Mouse (Mus musculus) G1E (cell line): ENCODE measurements around the gene Zfp11. TPM values are rescaled to one million over a fixed set of nuclear protein-coding genes. Genes with fewer than 3 reads are reported as not detected.
"Not testable (repeated sequence)": the region's sequence is repeated elsewhere in the genome, so short reads cannot be mapped to it uniquely, and the experiment has no call there.

ENCODE experiments used
- ATAC-seq: 2 replicates; pipeline ENCODE4 v1.8.0; 2016; ENCODE audit warnings: mild to moderate bottlenecking; ENCODE audit not compliant: insufficient number of reproducible peaks, poor library complexity, low FRiP score, severe bottlenecking; ENCODE audit errors: extremely low read depth
- DNase-seq: peaks from one replicate; pipeline ENCODE4 v3.0.0; 2012; ENCODE audit warnings: low spot score
- H3K27me3 ChIP-seq: 2 replicates; pipeline ENCODE4 v1.6.1; 2012; ENCODE audit warnings: mild to moderate bottlenecking, low read length, inconsistent platforms; ENCODE audit not compliant: insufficient read depth
- H3K36me3 ChIP-seq: replicated peaks from 2 replicates; pipeline ENCODE3; 2012; ENCODE audit warnings: mild to moderate bottlenecking, inconsistent platforms
- H3K4me1 ChIP-seq: 2 replicates; pipeline ENCODE4 v1.6.1; 2012; ENCODE audit warnings: low read depth, low read length, inconsistent platforms, mixed read lengths; ENCODE audit not compliant: insufficient read depth
- H3K4me3 ChIP-seq: 2 replicates; pipeline ENCODE4 v1.5.1; 2012; ENCODE audit warnings: low read depth, mild to moderate bottlenecking, inconsistent platforms, low read length, moderate library complexity, mixed read lengths
- H3K9me3 ChIP-seq: replicated peaks from 2 replicates; pipeline ENCODE4 v1.6.1; 2012; ENCODE audit warnings: inconsistent platforms
- CTCF ChIP-seq: IDR thresholded peaks from 2 replicates; pipeline ENCODE4 v1.5.1; 2012; ENCODE audit warnings: low read depth, low read length, inconsistent platforms, mixed read lengths
- GATA1 ChIP-seq: IDR thresholded peaks from 2 replicates; pipeline ENCODE4 v1.6.1; 2012; ENCODE audit warnings: borderline replicate concordance, low read length, inconsistent platforms, mixed read lengths
- GATA2 ChIP-seq: IDR thresholded peaks from 2 replicates; pipeline ENCODE4 v1.6.1; 2012; ENCODE audit warnings: low read depth, low read length, inconsistent platforms, borderline replicate concordance
- POLR2AphosphoS5 ChIP-seq: IDR thresholded peaks from 2 replicates; pipeline ENCODE4 v1.6.1; 2012; ENCODE audit warnings: low read depth, low read length, inconsistent platforms; ENCODE audit not compliant: insufficient replicate concordance
- TAL1 ChIP-seq: conservative IDR thresholded peaks from 2 replicates; pipeline ENCODE4 v1.6.1; 2012; ENCODE audit warnings: low read depth, low read length, inconsistent platforms, mixed read lengths
- polyA plus RNA-seq: library from polyadenylated mRNA; stranded (reverse); fragments of >175 nt; gene quantifications from 2 replicates; pipeline ENCODE4 v1.2.3, GENCODE M21; 2012
- total RNA-seq, 2 experiments: library from RNA; stranded (forward) in 1 of 2; stranded (reverse) in 1 of 2; fragments of 200-1000 nt in 1 of 2; fragments of >200 nt in 1 of 2; fragmentation: Nextera tagmentation in 1 of 2; gene quantifications; 2 replicates each; pipeline ENCODE4 v1.2.3; 2014 to 2017

Gene Zfp11
- total and polyA plus RNA-seq, 3 experiments = 0.03 to 3.1 (median 1.4) TPM

GRCm38 (mm10) chr5:129626099-129626498 is 43.8 kb downstream of the Zfp11 start:
- no peaks in the 10 kb centered on the region for H3K4me1 ChIP-seq
- no peak for TF ChIP-seq CTCF
- TF ChIP-seq GATA2 = no peak
- no peak for TF ChIP-seq TAL1
- no peak for TF ChIP-seq GATA1
- no peak for TF ChIP-seq POLR2AphosphoS5
- no peak for ATAC-seq
- no peaks in the 10 kb centered on the region for H3K36me3 ChIP-seq
- no peak overlapping the region for H3K4me3 ChIP-seq
- DNase-seq = no peak
- H3K9me3 ChIP-seq = no peaks in the 10 kb centered on the region
- H3K27me3 ChIP-seq = peaks cover 3% of the 10 kb centered on the region; the same call in 1 of the 2 replicates

GRCm38 (mm10) chr5:129621361-129621760 is 48.5 kb downstream of the Zfp11 start:
- no peak for DNase-seq
- Histone ChIP-seq H3K4me3 (no peak overlapping the region), H3K9me3 (no peaks in the 10 kb centered on the region), H3K4me1 (no peaks in the 10 kb centered on the region), H3K27me3 (peaks cover 6% of the 10 kb centered on the region; the same call in 1 of the 2 replicates), H3K36me3 (no peaks in the 10 kb centered on the region)
- TF ChIP-seq GATA2 = no peak
- TF ChIP-seq GATA1 = no peak
- no peak for TF ChIP-seq CTCF
- no peak for TF ChIP-seq POLR2AphosphoS5
- no peak for TF ChIP-seq TAL1
- ATAC-seq = no peak

- ATAC-seq, H3K36me3 ChIP-seq, H3K27me3 ChIP-seq, H3K4me3 ChIP-seq, H3K9me3 ChIP-seq, DNase-seq, H3K4me1 ChIP-seq: not testable (repeated sequence)
Measured at GRCm38 (mm10) chr5:129620600-129620999, 49.3 kb downstream of the Zfp11 start.

- Histone ChIP-seq H3K4me1 (peaks cover 2% of the 10 kb centered on the region; the same call in 1 of the 2 replicates), H3K36me3 (no peaks in the 10 kb centered on the region), H3K27me3 (peaks cover 23% of the 10 kb centered on the region), H3K9me3 (no peaks in the 10 kb centered on the region), H3K4me3 (no peak overlapping the region)
- DNase-seq = peak; percentile 61
- ATAC-seq = peak; percentile 61
- TF ChIP-seq POLR2AphosphoS5 (no peak), GATA1 (no peak), TAL1 (no peak), CTCF (peak; percentile 44)
Measured at GRCm38 (mm10) chr5:129611060-129611459, 58.8 kb downstream of the Zfp11 start.

GRCm38 (mm10) chr5:129607476-129607875 is 62.4 kb downstream of the Zfp11 start:
- no peaks in the 10 kb centered on the region for H3K9me3 ChIP-seq
- H3K36me3 ChIP-seq = no peaks in the 10 kb centered on the region
- DNase-seq (no peak), ATAC-seq (no peak)
- H3K27me3 ChIP-seq = peaks cover 10% of the 10 kb centered on the region; the same call in 1 of the 2 replicates
- no peak overlapping the region for H3K4me3 ChIP-seq
- no peak for TF ChIP-seq GATA1
- no peak for TF ChIP-seq TAL1
- no peak for TF ChIP-seq POLR2AphosphoS5
- no peak for TF ChIP-seq CTCF
- no peak for TF ChIP-seq GATA2
- peaks cover 2% of the 10 kb centered on the region; the same call in 1 of the 2 replicates for H3K4me1 ChIP-seq

Other genes with a start within 250 kb of the Zfp11 start
- gene Sfswap, start 168.9 kb downstream of the Zfp11 start, total RNA-seq (2014; fragmentation: Nextera tagmentation) = 190 and 216 TPM in 2 replicates
- gene Sfswap, start 168.9 kb downstream of the Zfp11 start, total RNA-seq (2017) = 78.5 and 83.4 TPM in 2 replicates
- 90.5 and 91.0 TPM in 2 replicates for gene Sfswap, start 168.9 kb downstream of the Zfp11 start, polyA plus RNA-seq
- not detected in 2 replicates for gene Mmp17, start 85.9 kb downstream of the Zfp11 start, total RNA-seq (2014; fragmentation: Nextera tagmentation)
- gene Mmp17, start 85.9 kb downstream of the Zfp11 start, total RNA-seq (2017) = 0.05 TPM in 1 of 2 replicates, not detected in the other
- 0.03 and 0.07 TPM in 2 replicates for gene Mmp17, start 85.9 kb downstream of the Zfp11 start, polyA plus RNA-seq
- not detected in 2 replicates for gene Sept14, start 38.4 kb upstream of the Zfp11 start, total RNA-seq (2014; fragmentation: Nextera tagmentation)
- not detected in 2 replicates for gene Sept14, start 38.4 kb upstream of the Zfp11 start, total RNA-seq (2017)
- gene Sept14, start 38.4 kb upstream of the Zfp11 start, polyA plus RNA-seq = not detected in 2 replicates
- 138 and 144 TPM in 2 replicates for gene Mrps17, start 45.4 kb upstream of the Zfp11 start, total RNA-seq (2014; fragmentation: Nextera tagmentation)
- gene Mrps17, start 45.4 kb upstream of the Zfp11 start, total RNA-seq (2017) = 146 and 158 TPM in 2 replicates
- gene Mrps17, start 45.4 kb upstream of the Zfp11 start, polyA plus RNA-seq = 17.0 and 42.2 TPM in 2 replicates
- gene Nipsnap2, start 55.0 kb upstream of the Zfp11 start, total RNA-seq (2014; fragmentation: Nextera tagmentation) = 76.7 and 101 TPM in 2 replicates
- gene Nipsnap2, start 55.0 kb upstream of the Zfp11 start, total RNA-seq (2017) = 59.9 TPM in 2 replicates
- gene Nipsnap2, start 55.0 kb upstream of the Zfp11 start, polyA plus RNA-seq = 41.5 and 56.0 TPM in 2 replicates
- gene Psph, start 117.3 kb upstream of the Zfp11 start, total RNA-seq (2014; fragmentation: Nextera tagmentation) = 21.0 and 25.1 TPM in 2 replicates
- gene Psph, start 117.3 kb upstream of the Zfp11 start, total RNA-seq (2017) = 17.9 and 22.2 TPM in 2 replicates
- gene Psph, start 117.3 kb upstream of the Zfp11 start, polyA plus RNA-seq = 14.5 and 47.5 TPM in 2 replicates
- gene Sumf2, start 176.9 kb upstream of the Zfp11 start, total RNA-seq (2014; fragmentation: Nextera tagmentation) = 9.6 and 12.7 TPM in 2 replicates
- 15.7 and 20.9 TPM in 2 replicates for gene Sumf2, start 176.9 kb upstream of the Zfp11 start, total RNA-seq (2017)
- 23.5 and 25.0 TPM in 2 replicates for gene Sumf2, start 176.9 kb upstream of the Zfp11 start, polyA plus RNA-seq
- 69.4 and 78.3 TPM in 2 replicates for gene Chchd2, start 217.4 kb upstream of the Zfp11 start, total RNA-seq (2014; fragmentation: Nextera tagmentation)
- 342 and 377 TPM in 2 replicates for gene Chchd2, start 217.4 kb upstream of the Zfp11 start, total RNA-seq (2017)
- gene Chchd2, start 217.4 kb upstream of the Zfp11 start, polyA plus RNA-seq = 586 and 747 TPM in 2 replicates
- gene Zbed5, start 225.6 kb upstream of the Zfp11 start, total RNA-seq (2014; fragmentation: Nextera tagmentation) = 5.2 and 6.9 TPM in 2 replicates
- gene Zbed5, start 225.6 kb upstream of the Zfp11 start, total RNA-seq (2017) = 0.99 and 1.4 TPM in 2 replicates
- 0.67 and 1.3 TPM in 2 replicates for gene Zbed5, start 225.6 kb upstream of the Zfp11 start, polyA plus RNA-seq
- not detected in 2 replicates for gene Phkg1, start 228.4 kb upstream of the Zfp11 start, total RNA-seq (2014; fragmentation: Nextera tagmentation)
- gene Phkg1, start 228.4 kb upstream of the Zfp11 start, total RNA-seq (2017) = 0.33 and 0.46 TPM in 2 replicates
- gene Phkg1, start 228.4 kb upstream of the Zfp11 start, polyA plus RNA-seq = 0.03 TPM in 1 of 2 replicates, not detected in the other
- gene Nupr1l, start 238.4 kb upstream of the Zfp11 start, total RNA-seq (2014; fragmentation: Nextera tagmentation) = 4.0 and 11.2 TPM in 2 replicates
- gene Nupr1l, start 238.4 kb upstream of the Zfp11 start, total RNA-seq (2017) = 4.0 and 8.7 TPM in 2 replicates
- gene Nupr1l, start 238.4 kb upstream of the Zfp11 start, polyA plus RNA-seq = 1.2 TPM in 2 replicates